Mouse (Mus musculus) heart, embryonic 13.5 days (tissue): ENCODE data around the gene Prkaa2. TPM values are rescaled to one million over a fixed set of nuclear protein-coding genes. Genes with fewer than 3 reads are reported as not detected.
"Not testable (repeated sequence)": the region's sequence is repeated elsewhere in the genome, so short reads cannot be mapped to it uniquely, and the experiment has no call there.

Source experiments
- ATAC-seq: fragments of 200-750 bp; cut with Nextera tagmentation; 2 replicates; pipeline ENCODE4 v1.8.0; 2017; ENCODE audit warnings: moderate TSS enrichment; ENCODE audit not compliant: insufficient number of reproducible peaks, low FRiP score, low TSS enrichment; ENCODE audit errors: extremely low read depth
- H3K27ac ChIP-seq: fragments of 300-500 bp; sonication (generic); replicated peaks from 2 replicates; pipeline ENCODE4 v1.5.1; 2015; ENCODE audit warnings: moderate library complexity, mild to moderate bottlenecking, inconsistent platforms
- H3K27me3 ChIP-seq: fragments of 300-500 bp; sonication (generic); replicated peaks from 2 replicates; pipeline ENCODE4 v1.6.1; 2015; ENCODE audit warnings: mild to moderate bottlenecking, inconsistent platforms
- H3K36me3 ChIP-seq: fragments of 300-500 bp; sonication (generic); 2 replicates; pipeline ENCODE4 v1.6.1; 2015; ENCODE audit warnings: mild to moderate bottlenecking, inconsistent platforms
- H3K4me1 ChIP-seq: fragments of 300-500 bp; sonication (generic); 2 replicates; pipeline ENCODE4 v1.6.1; 2015; ENCODE audit warnings: inconsistent platforms
- H3K4me2 ChIP-seq: fragments of 300-500 bp; sonication (generic); 2 replicates; pipeline ENCODE4 v1.6.1; 2015; ENCODE audit warnings: inconsistent platforms, mild to moderate bottlenecking, moderate library complexity
- H3K4me3 ChIP-seq: fragments of 300-500 bp; sonication (generic); 2 replicates; pipeline ENCODE4 v1.5.1; 2015; ENCODE audit warnings: moderate library complexity, mild to moderate bottlenecking, inconsistent platforms
- H3K9ac ChIP-seq: fragments of 300-500 bp; sonication (generic); 2 replicates; pipeline ENCODE4 v1.6.1; 2015; ENCODE audit warnings: inconsistent platforms, mild to moderate bottlenecking, moderate library complexity
- H3K9me3 ChIP-seq: fragments of 300-500 bp; sonication (generic); 2 replicates; pipeline ENCODE4 v1.6.1; 2016; ENCODE audit warnings: inconsistent platforms
- WGBS: fragments of 180-500 bp; shearing (Covaris S2); methylation state at CpG from one replicate; pipeline ENCODE4 v1.1.7; 2015; ENCODE audit warnings: mixed read lengths; 5-methylcytosine and 5-hydroxymethylcytosine counted together
- polyA plus RNA-seq: library from polyadenylated mRNA; unstranded; fragments of >200 nt; fragmentation: Nextera tagmentation; extraction: Ambion mirVana; gene quantifications from 2 replicates; pipeline ENCODE4 v1.2.1, GENCODE M21; 2015

Prkaa2 gene
- polyA plus RNA-seq, 1 experiment from 2014 or later: 30.5 TPM

DNA sequence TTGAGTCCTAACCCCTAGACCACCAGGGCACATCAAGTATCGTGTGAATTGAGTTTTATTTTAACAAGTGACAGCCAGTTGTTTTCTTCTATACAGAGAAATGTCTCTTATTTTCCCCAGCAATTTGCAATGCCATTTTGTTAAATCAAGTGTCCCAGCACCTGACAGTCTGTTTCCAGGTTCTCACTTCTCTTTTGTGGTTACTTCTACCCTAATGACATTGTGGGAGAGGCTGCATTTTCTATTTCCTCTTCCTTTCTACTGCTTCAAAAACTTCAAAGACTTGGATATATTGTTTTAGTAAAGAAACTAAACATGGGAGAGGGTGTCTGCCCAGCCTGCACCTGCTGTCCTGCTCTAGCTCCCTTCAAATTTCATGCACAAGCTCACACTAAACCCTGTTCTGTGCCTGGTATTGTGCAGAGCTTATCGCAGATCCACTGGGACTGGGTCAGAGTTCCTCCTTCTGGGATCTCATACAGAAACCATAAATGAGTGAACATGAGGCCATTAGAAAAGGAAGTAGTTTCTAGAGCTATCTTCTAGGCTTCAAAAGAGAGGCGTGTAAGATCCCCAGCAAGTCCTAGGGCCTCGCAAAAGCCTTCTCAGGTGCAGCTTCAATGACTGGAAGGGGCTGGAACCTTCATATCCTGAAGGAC lies 102.2 kb downstream of the Prkaa2 start:
- no peak overlapping the region for H3K4me2 ChIP-seq
- no peak overlapping the region for H3K4me3 ChIP-seq
- H3K9ac ChIP-seq: no peak overlapping the region
- WGBS: 75% methylated on average over 4 of the region's 4 CpGs
- H3K9me3 ChIP-seq: peaks cover 5% of the 10 kb centered on the region; the same call in 1 of the 2 replicates
- H3K27me3 ChIP-seq: no peaks in the 10 kb centered on the region
- no peak for ATAC-seq
- peaks cover 1% of the 10 kb centered on the region for H3K36me3 ChIP-seq
- H3K27ac ChIP-seq: no peak overlapping the region
- H3K4me1 ChIP-seq: no peaks in the 10 kb centered on the region

DNA sequence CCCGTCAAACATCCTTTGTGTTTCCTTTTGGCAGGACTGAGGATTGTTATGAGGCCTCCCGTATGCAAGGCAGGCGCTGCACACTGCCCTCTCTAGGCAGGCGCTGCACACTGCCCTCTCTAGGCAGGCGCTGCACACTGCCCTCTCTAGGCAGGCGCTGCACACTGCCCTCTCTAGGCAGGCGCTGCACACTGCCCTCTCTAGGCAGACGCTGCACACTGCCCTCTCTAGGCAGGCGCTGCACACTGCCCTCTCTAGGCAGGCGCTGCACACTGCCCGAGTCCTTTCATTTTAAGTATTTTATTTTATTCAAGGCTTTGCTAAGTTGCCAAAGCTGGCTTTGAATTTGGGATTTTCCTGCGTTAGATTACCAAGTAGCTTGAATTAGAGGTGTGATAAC lies 105.0 kb downstream of the Prkaa2 start:
- not testable (repeated sequence) for H3K27ac ChIP-seq, H3K4me3 ChIP-seq, H3K36me3 ChIP-seq, H3K27me3 ChIP-seq, H3K9ac ChIP-seq, H3K9me3 ChIP-seq, H3K4me1 ChIP-seq, ATAC-seq, H3K4me2 ChIP-seq
- 80% methylated on average over 12 of the region's 12 CpGs for WGBS

DNA sequence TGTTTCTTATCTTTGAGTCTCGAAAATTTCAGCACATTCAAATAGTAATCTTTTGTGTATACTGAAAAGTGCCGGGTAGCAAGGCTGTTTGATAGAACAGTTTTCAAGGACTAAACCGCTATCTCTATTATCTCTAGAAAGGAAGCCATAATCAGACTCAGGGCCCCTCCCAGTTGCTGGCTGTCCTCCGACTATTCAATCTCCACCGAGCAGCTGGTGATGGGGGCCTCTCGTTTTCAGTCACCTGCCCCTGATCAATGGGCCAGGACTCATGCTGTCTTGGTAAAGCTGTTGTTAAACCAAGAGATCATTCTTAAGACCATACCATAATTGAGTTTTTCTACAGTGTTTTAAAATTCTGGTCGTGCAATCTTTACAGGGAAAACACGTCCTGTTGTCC lies 105.6 kb downstream of the Prkaa2 start:
- H3K4me1 ChIP-seq: no peaks in the 10 kb centered on the region
- no peaks in the 10 kb centered on the region for H3K36me3 ChIP-seq
- no peak overlapping the region for H3K4me3 ChIP-seq
- ATAC-seq: no peak
- 45% methylated on average over 8 of the region's 8 CpGs for WGBS
- no peak overlapping the region for H3K27ac ChIP-seq
- no peak overlapping the region for H3K4me2 ChIP-seq
- H3K27me3 ChIP-seq: no peaks in the 10 kb centered on the region
- H3K9me3 ChIP-seq: peaks cover 5% of the 10 kb centered on the region; the same call in 1 of the 2 replicates
- H3K9ac ChIP-seq: no peak overlapping the region

DNA sequence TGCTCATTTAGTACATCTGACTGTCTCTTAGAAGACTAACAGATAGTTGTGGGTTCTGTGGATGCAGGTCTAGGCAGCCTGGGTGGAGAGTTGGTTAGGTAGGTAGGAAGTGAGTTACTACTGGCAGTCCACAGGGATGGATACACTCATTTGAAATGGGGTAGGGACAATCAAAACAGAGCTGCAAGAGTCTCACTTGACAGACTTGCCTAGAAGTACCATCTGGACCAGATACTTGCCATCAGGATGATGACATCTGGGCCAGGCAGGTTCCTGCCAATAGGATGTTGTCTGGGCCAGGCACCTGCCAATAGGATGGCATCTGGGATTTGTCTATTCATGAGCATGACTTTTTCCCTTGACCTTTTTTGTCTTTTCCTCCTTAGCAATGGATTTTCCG lies 108.0 kb downstream of the Prkaa2 start:
- Histone ChIP-seq H3K27ac (no peak overlapping the region), H3K27me3 (no peaks in the 10 kb centered on the region), H3K4me3 (no peak overlapping the region), H3K9ac (no peak overlapping the region), H3K4me1 (no peaks in the 10 kb centered on the region), H3K4me2 (no peak overlapping the region), H3K36me3 (no peaks in the 10 kb centered on the region), H3K9me3 (no peaks in the 10 kb centered on the region)
- 57% methylated on average over 1 of the region's 1 CpGs for WGBS
- ATAC-seq: no peak

DNA sequence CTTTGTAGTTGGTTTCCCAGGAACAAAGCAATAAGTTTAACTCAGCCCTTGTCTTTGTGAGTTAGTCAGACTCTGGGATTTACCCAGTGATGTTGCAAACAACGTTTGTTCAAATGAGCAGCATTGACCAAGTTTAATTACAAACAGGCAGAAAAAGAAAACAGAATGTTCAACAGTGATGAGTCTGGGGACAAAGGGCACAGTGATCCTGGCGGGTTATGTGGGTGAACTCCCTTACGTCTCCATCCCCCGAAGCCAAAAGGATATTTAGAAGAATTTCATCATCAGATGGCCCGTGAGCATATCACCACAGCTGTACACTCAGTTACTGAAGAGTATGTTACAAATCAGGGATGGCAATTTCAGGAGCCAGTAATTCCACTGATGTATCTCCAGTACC lies 110.0 kb downstream of the Prkaa2 start:
- Histone ChIP-seq H3K4me1 (no peaks in the 10 kb centered on the region), H3K27me3 (no peaks in the 10 kb centered on the region), H3K27ac (no peak overlapping the region), H3K4me3 (no peak overlapping the region), H3K36me3 (no peaks in the 10 kb centered on the region), H3K9ac (no peak overlapping the region), H3K9me3 (no peaks in the 10 kb centered on the region), H3K4me2 (no peak overlapping the region)
- no peak for ATAC-seq
- 75% methylated on average over 5 of the region's 5 CpGs for WGBS

DNA sequence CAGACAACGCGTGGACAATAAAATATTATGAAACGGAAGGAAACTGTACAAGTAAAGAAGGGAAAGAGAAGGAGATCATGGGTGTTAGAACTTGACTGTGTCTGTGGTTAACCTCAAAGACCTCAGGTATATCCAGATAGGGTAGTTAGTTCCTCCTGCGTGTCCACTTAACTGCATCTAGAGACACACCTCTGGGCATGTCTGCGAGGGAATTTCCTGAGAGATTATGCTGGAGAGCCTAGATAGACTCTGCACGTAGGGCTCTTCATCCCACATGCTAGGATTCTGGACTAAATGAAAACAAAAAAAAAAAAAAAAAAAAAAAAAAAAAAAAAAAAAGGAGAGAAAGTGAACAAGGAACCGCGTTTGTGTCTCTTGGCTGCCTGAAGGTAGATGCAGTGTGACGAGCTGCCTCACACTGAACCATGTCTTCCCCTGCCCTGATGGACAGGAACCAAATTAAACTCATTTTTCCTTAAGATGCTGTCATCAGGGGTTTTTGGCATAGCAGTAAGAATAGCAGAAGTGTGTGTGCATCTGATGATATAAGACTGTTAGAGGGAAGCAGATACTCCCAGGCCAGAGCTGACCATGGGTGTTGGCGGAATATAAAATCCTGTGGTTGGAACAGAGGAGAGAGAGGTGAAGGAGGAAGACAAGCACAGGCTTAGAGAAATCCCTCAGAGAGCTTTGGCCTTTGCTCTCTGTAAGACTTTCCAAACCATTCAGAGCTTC lies 116.4 kb downstream of the Prkaa2 start:
- Histone ChIP-seq H3K4me2 (no peak overlapping the region), H3K9ac (no peak overlapping the region), H3K27me3 (no peaks in the 10 kb centered on the region), H3K36me3 (no peaks in the 10 kb centered on the region), H3K9me3 (no peaks in the 10 kb centered on the region), H3K4me3 (no peak overlapping the region), H3K4me1 (no peaks in the 10 kb centered on the region), H3K27ac (no peak overlapping the region)
- 78% methylated on average over 10 of the region's 10 CpGs for WGBS
- ATAC-seq: no peak

DNA sequence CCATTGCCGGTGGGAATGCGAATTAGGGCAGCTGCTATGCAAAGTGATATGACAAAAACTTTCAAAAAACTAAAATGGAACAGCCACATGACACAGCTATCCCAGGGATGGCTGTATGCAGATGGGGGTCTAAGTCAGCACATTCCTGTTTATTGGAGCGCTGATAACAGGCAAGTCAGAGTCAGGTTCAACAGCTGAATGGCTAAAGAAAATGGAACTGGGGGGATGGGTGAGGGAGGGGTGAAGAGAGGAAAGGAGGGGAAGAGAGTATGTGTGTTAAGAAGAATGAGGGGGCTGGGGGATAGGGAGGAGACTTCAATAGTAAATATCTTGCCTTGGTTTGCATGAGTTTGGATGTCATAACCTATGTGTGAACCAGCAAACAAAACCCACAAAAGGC lies 117.4 kb downstream of the Prkaa2 start:
- Histone ChIP-seq H3K9ac (no peak overlapping the region), H3K4me3 (no peak overlapping the region), H3K4me1 (no peaks in the 10 kb centered on the region), H3K27ac (no peak overlapping the region), H3K36me3 (no peaks in the 10 kb centered on the region), H3K27me3 (no peaks in the 10 kb centered on the region), H3K9me3 (no peaks in the 10 kb centered on the region), H3K4me2 (no peak overlapping the region)
- WGBS: 80% methylated on average over 3 of the region's 3 CpGs
- no peak for ATAC-seq

DNA sequence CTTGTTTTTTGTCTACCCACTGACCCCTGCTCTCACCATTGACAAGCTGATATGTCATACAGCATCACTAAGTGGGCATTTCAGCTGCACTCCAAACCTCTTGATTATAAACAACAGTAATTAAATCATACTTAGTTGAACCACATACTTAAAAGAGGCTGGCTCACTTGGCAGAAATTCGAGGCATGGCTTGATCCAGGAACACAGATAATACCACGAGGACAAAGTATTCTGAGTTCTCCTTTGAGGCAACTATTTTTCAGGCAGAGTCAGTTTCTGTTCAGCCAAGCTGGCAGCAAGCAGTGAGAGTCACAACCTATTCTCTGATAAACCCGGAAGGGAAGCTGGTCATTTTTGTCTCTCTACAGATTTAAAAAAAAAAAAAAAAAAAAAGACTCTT lies 119.0 kb downstream of the Prkaa2 start:
- Histone ChIP-seq H3K27me3 (no peaks in the 10 kb centered on the region), H3K4me3 (no peak overlapping the region), H3K36me3 (no peaks in the 10 kb centered on the region), H3K27ac (no peak overlapping the region), H3K9ac (no peak overlapping the region), H3K4me1 (no peaks in the 10 kb centered on the region), H3K4me2 (no peak overlapping the region), H3K9me3 (no peaks in the 10 kb centered on the region)
- no peak for ATAC-seq
- WGBS: 69% methylated on average over 3 of the region's 3 CpGs

DNA sequence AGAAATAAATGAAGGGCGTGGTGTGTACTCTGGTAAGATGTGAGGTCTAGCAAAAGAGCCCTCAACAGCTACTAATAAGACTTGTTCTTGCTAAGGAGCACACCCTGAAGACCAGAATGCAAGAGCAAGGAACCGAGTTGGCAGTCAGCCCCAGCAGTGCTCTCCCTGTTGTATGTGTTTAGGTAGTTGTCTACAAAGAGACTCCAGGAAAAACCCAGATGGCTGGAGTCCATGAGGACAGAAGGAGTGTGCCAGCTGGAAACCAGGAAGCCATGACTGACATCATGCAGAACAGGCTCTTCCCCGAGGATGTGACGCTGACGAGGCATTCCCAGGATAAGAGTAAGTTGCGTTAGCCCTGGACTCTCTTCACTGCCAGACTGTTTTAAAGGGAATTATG lies 119.7 kb downstream of the Prkaa2 start:
- Histone ChIP-seq H3K27me3 (no peaks in the 10 kb centered on the region), H3K4me1 (no peaks in the 10 kb centered on the region), H3K4me2 (no peak overlapping the region), H3K9me3 (no peaks in the 10 kb centered on the region), H3K9ac (no peak overlapping the region), H3K4me3 (no peak overlapping the region), H3K36me3 (no peaks in the 10 kb centered on the region), H3K27ac (no peak overlapping the region)
- ATAC-seq: no peak
- 75% methylated on average over 6 of the region's 6 CpGs for WGBS

DNA sequence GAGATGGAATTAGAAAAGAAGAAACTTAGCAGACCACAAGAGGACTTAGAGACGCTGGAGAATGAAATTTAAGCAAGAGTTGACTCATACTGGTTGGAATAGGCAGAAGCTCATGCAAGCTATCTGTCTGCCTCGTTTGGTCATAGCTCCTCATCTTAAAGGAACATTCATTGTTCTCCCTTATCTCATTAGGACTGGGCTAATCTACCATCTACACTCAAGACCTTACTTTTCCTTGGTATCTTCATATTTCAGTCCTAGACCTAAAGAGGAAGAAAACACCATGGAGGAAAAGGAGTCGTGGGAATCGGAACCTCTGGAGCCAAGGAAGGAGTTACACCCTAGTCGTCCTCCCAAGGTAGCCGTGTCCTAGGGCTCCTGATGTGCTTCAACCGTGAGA lies 121.0 kb downstream of the Prkaa2 start:
- H3K4me1 ChIP-seq: no peaks in the 10 kb centered on the region
- no peak overlapping the region for H3K4me3 ChIP-seq
- H3K36me3 ChIP-seq: no peaks in the 10 kb centered on the region
- WGBS: 78% methylated on average over 7 of the region's 7 CpGs
- H3K4me2 ChIP-seq: no peak overlapping the region
- no peaks in the 10 kb centered on the region for H3K27me3 ChIP-seq
- no peak overlapping the region for H3K9ac ChIP-seq
- no peak overlapping the region for H3K27ac ChIP-seq
- no peaks in the 10 kb centered on the region for H3K9me3 ChIP-seq
- no peak for ATAC-seq

DNA sequence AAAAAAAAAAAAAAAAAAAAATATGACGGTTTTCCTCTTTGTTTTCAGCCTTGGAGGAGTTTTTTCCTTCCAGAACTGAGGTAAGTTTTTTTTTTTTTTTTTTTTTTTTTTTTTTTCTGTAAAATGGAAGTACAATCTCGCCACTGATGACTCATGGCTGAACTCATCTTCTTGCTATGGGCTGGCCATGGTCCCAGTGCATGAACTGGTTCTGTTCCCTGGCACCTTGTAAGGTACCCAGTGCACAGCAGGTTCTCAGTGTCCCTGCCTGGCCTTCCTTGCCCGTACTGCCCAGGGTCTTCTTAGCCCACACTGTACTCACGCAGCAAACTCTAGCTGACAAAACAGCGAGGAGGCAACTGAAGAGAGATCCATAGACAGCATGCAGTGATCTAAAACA lies 121.6 kb downstream of the Prkaa2 start:
- H3K9me3 ChIP-seq: no peaks in the 10 kb centered on the region
- WGBS: 66% methylated on average over 5 of the region's 5 CpGs
- no peak overlapping the region for H3K27ac ChIP-seq
- H3K4me1 ChIP-seq: no peaks in the 10 kb centered on the region
- no peak overlapping the region for H3K9ac ChIP-seq
- H3K36me3 ChIP-seq: no peaks in the 10 kb centered on the region
- no peak for ATAC-seq
- no peak overlapping the region for H3K4me3 ChIP-seq
- H3K4me2 ChIP-seq: no peak overlapping the region
- H3K27me3 ChIP-seq: no peaks in the 10 kb centered on the region

DNA sequence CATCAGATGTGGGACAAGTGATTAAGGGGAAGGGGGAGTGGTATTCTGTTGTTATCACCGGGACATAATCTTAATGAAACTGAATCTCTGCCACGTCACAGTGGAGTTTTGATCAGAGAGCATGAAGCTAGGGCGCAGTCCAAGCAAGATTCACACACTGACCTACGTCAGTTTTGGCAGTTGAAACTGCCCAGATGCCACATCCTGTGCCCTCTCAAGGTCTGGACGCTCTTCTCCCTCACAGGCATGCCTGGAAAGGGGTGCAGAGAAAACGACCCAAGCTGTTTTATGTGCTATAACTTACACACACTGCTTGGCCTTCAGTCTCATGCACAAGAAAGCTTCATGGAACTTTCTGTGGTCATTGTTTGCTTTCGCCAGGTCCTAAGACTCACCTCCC lies 122.1 kb downstream of the Prkaa2 start:
- H3K4me1 ChIP-seq: no peaks in the 10 kb centered on the region
- 55% methylated on average over 7 of the region's 7 CpGs for WGBS
- H3K27ac ChIP-seq: no peak overlapping the region
- no peak overlapping the region for H3K4me2 ChIP-seq
- no peaks in the 10 kb centered on the region for H3K9me3 ChIP-seq
- no peaks in the 10 kb centered on the region for H3K36me3 ChIP-seq
- H3K4me3 ChIP-seq: no peak overlapping the region
- no peak overlapping the region for H3K9ac ChIP-seq
- ATAC-seq: no peak
- no peaks in the 10 kb centered on the region for H3K27me3 ChIP-seq
